Mouse (Mus musculus): ENCODE data around the gene Ppp1r1b.

The Ppp1r1b gene

GRCm38 (mm10) chr11:98348083-98348961 lies at the start of gene Ppp1r1b:
Gene Ppp1r1b, plus strand, starts transcription at chr11:98348404.
- peak; percentile 70 for DNase-seq

- DNase-seq, result no peak
These were observed 49.6 kb upstream of the Ppp1r1b start for GRCm38 (mm10) chr11:98298484-98299205.

- peak; percentile 92 for DNase-seq
These were observed 34.3 kb upstream of the Ppp1r1b start for GRCm38 (mm10) chr11:98313790-98314323.

GRCm38 (mm10) chr11:98317479-98317878 lies 30.7 kb upstream of the Ppp1r1b start:
- DNase-seq, result no peak

GRCm38 (mm10) chr11:98318421-98319116 lies 29.6 kb upstream of the Ppp1r1b start:
- DNase-seq, result no peak

- peak; percentile 83 for DNase-seq
These were observed 29.1 kb upstream of the Ppp1r1b start for GRCm38 (mm10) chr11:98319120-98319519.

GRCm38 (mm10) chr11:98319544-98319943 lies 28.7 kb upstream of the Ppp1r1b start:
- no peak for DNase-seq

- DNase-seq, result no peak
These were observed 28.3 kb upstream of the Ppp1r1b start for GRCm38 (mm10) chr11:98319944-98320343.

GRCm38 (mm10) chr11:98320381-98320780 lies 27.8 kb upstream of the Ppp1r1b start:
- DNase-seq, result no peak

GRCm38 (mm10) chr11:98320806-98321676 lies 27.2 kb upstream of the Ppp1r1b start:
- DNase-seq, result no peak

- DNase-seq, result no peak
These were observed 26.6 kb upstream of the Ppp1r1b start for GRCm38 (mm10) chr11:98321677-98322003.

GRCm38 (mm10) chr11:98322159-98322558 lies 26.0 kb upstream of the Ppp1r1b start:
- no peak for DNase-seq

GRCm38 (mm10) chr11:98323136-98323866 lies 24.9 kb upstream of the Ppp1r1b start:
- DNase-seq, result no peak

- DNase-seq, result no peak
These were observed 24.3 kb upstream of the Ppp1r1b start for GRCm38 (mm10) chr11:98323933-98324332.

- DNase-seq, result no peak
These were observed 22.9 kb upstream of the Ppp1r1b start for GRCm38 (mm10) chr11:98325191-98325820.

GRCm38 (mm10) chr11:98325821-98326218 lies 22.4 kb upstream of the Ppp1r1b start:
- DNase-seq, result no peak

GRCm38 (mm10) chr11:98326741-98327135 lies 21.5 kb upstream of the Ppp1r1b start:
- DNase-seq, result no peak

GRCm38 (mm10) chr11:98327136-98328030 lies 20.8 kb upstream of the Ppp1r1b start:
- DNase-seq, result no peak

GRCm38 (mm10) chr11:98328031-98328370 lies 20.2 kb upstream of the Ppp1r1b start:
- no peak for DNase-seq

Measured in layer of hippocampus, adult 9-11 months (tissue).